Mouse (Mus musculus): ENCODE data around the gene Tfam.

- TF ChIP-seq CTCF (IDR thresholded peaks at IDR 0.05) (no peak), POLR2A (IDR thresholded peaks at IDR 0.05; ENCODE audit: insufficient read depth, low read depth, low read length) (0 out of 2 replicates have a peak, but pooled peaks have one; percentile 16)
Observed at GRCm38 (mm10) chr10:71250472-71250871, 12.4 kb upstream of the Tfam start.
